Mouse (Mus musculus) kidney, postnatal 0 days (tissue): ENCODE measurements around the gene Ggcx. TPM values are rescaled to one million over a fixed set of nuclear protein-coding genes. Genes with fewer than 3 reads are reported as not detected.
"Not testable (repeated sequence)": the region's sequence is repeated elsewhere in the genome, so short reads cannot be mapped to it uniquely, and the experiment has no call there.

Experiments
- ATAC-seq: fragments of 200-750 bp; cut with Nextera tagmentation; replicated peaks from 2 replicates; pipeline ENCODE4 v1.8.0; 2017; ENCODE audit warnings: low read depth, moderate number of reproducible peaks, moderate TSS enrichment, moderate library complexity; ENCODE audit not compliant: low FRiP score
- DNase-seq: peaks from one replicate; pipeline ENCODE4 v3.0.0-alpha.2; 2016; ENCODE audit warnings: low spot score
- H3K27ac ChIP-seq: fragments of 300-500 bp; sonication (generic); 2 replicates; pipeline ENCODE4 v1.5.1; 2014; ENCODE audit warnings: mild to moderate bottlenecking
- H3K27me3 ChIP-seq: fragments of 300-500 bp; sonication (generic); 2 replicates; pipeline ENCODE4 v1.6.1; 2014; ENCODE audit warnings: low read length, mixed read lengths; ENCODE audit not compliant: insufficient read depth
- H3K36me3 ChIP-seq: fragments of 300-500 bp; sonication (generic); 2 replicates; pipeline ENCODE4 v1.6.1; 2014; ENCODE audit warnings: low read length, mixed read lengths; ENCODE audit not compliant: insufficient read depth
- H3K4me1 ChIP-seq: fragments of 300-500 bp; sonication (generic); replicated peaks from 2 replicates; pipeline ENCODE4 v1.6.1; 2014; ENCODE audit warnings: antibody characterized with exemption, low read length, mixed read lengths; ENCODE audit not compliant: insufficient read depth
- H3K4me2 ChIP-seq: fragments of 300-500 bp; sonication (generic); 2 replicates; pipeline ENCODE4 v1.6.1; 2014; ENCODE audit warnings: mild to moderate bottlenecking, low read length, moderate library complexity, mixed read lengths
- H3K4me3 ChIP-seq: fragments of 300-500 bp; sonication (generic); replicated peaks from 2 replicates; pipeline ENCODE4 v1.5.1; 2014; ENCODE audit warnings: low read depth, low read length
- H3K9ac ChIP-seq: fragments of 300-500 bp; sonication (generic); 2 replicates; pipeline ENCODE4 v1.6.1; 2014; ENCODE audit warnings: low read depth, low read length
- H3K9me3 ChIP-seq: fragments of 300-500 bp; sonication (generic); replicated peaks from 2 replicates; pipeline ENCODE4 v1.6.1; 2016; ENCODE audit warnings: low read length, inconsistent platforms, mixed read lengths
- CTCF ChIP-seq: IDR thresholded peaks from 2 replicates; pipeline ENCODE4 v1.5.1; 2016; ENCODE audit warnings: antibody characterized with exemption, low read depth, mild to moderate bottlenecking, moderate library complexity
- WGBS: fragments of 180-500 bp; shearing (Covaris S2); extraction: QIAGEN DNeasy Blood & Tissue Kit; methylation state at CpG from one replicate; pipeline ENCODE4 v1.1.7; 2014; 5-methylcytosine and 5-hydroxymethylcytosine counted together
- polyA plus RNA-seq: library from polyadenylated mRNA; unstranded; fragments of >200 nt; fragmentation: Nextera tagmentation; extraction: Ambion mirVana; gene quantifications from 2 replicates; pipeline ENCODE4 v1.2.1, GENCODE M21; 2015

Ggcx gene
- polyA plus RNA-seq, 1 experiment from 2014 or later: 19.1 TPM

- no peak overlapping the region for H3K4me2 ChIP-seq
- H3K27ac ChIP-seq: no peak overlapping the region
- no peaks in the 10 kb centered on the region for H3K9me3 ChIP-seq
- ATAC-seq (peak; percentile 44), DNase-seq (peak; percentile 79)
- no peak for TF ChIP-seq CTCF
- H3K4me3 ChIP-seq: no peak overlapping the region
- H3K9ac ChIP-seq: no peak overlapping the region
- 0 out of 2 replicates have a peak, but pooled peaks cover 6% of the 10 kb centered on the region for H3K4me1 ChIP-seq
- H3K36me3 ChIP-seq: no peaks in the 10 kb centered on the region
- WGBS: 36% methylated on average over 14 of the region's 14 CpGs
- H3K27me3 ChIP-seq: no peaks in the 10 kb centered on the region
Measured at GRCm38 (mm10) chr6:72473264-72474041, 59.3 kb downstream of the Ggcx start.

DNA sequence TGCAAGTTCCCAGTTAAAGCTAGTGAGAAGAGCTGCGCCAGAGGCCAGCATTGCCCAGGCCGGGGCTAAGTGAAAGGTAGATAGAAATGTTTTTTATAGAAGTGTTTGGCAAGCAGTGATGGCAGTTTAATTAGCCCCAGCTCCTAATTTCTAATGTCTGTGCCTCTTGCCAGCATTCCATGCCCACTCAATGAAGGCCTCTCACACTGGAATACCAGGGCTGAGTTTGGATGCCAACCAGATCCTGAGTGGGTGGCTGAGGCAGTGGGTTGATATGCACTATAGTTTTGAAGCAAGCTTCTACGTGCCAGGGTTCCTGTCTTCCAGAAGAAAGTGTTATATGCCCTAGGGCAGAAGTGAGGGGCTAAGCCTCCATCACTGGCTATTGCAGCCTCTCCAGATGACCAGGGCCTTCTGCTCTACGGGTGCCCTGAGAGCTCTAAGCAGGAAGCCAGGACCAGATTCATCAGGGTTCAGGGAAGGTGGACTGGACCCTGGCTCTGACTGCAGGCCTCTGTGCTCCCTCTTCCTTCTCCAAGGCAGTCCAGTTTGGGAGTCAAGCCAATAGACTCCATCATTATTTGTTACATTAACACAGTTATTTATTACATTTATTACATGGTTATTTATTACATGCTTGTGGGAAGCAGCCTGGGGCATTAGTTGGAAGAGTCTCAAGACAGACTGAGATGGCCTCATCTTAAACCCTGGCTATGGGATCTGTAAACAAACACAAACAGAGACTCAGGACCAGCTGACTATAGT lies 61.3 kb downstream of the Ggcx start:
- H3K36me3 ChIP-seq: no peaks in the 10 kb centered on the region
- H3K27me3 ChIP-seq: no peaks in the 10 kb centered on the region
- H3K4me1 ChIP-seq: 0 out of 2 replicates have a peak, but pooled peaks cover 6% of the 10 kb centered on the region
- no peaks in the 10 kb centered on the region for H3K9me3 ChIP-seq
- H3K9ac ChIP-seq: no peak overlapping the region
- 76% methylated on average over 4 of the region's 4 CpGs for WGBS
- no peak overlapping the region for H3K4me3 ChIP-seq
- DNase-seq (peak; percentile 55), ATAC-seq (peak; percentile 57; the same call in 1 of the 2 replicates)
- H3K4me2 ChIP-seq: no peak overlapping the region
- no peak for TF ChIP-seq CTCF
- no peak overlapping the region for H3K27ac ChIP-seq

DNA sequence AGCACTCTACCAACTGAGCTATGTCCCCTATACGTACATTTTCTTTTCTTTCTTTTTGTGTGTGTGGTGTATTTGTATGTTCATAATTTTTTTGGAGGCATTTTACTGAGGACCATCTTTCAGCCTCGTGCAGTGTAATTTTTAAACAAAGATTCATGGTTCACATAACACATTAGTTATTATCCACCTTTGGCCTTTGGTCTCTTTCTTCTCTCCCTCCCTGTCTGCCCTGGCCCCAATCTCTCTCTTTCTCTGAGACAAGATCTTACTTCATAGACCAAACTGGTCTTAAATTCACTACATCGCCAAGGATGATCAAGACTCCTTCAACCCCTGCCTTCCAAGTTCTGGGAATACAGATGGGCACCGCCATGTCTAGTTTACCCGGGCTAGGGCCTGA lies 62.7 kb downstream of the Ggcx start:
- no peak overlapping the region for H3K9ac ChIP-seq
- 0 out of 2 replicates have a peak, but pooled peaks cover 6% of the 10 kb centered on the region for H3K4me1 ChIP-seq
- no peaks in the 10 kb centered on the region for H3K27me3 ChIP-seq
- no peaks in the 10 kb centered on the region for H3K9me3 ChIP-seq
- ATAC-seq: no peak
- H3K4me3 ChIP-seq: no peak overlapping the region
- WGBS: 82% methylated on average over 5 of the region's 5 CpGs
- no peak for TF ChIP-seq CTCF
- H3K36me3 ChIP-seq: no peaks in the 10 kb centered on the region
- no peak overlapping the region for H3K4me2 ChIP-seq
- H3K27ac ChIP-seq: no peak overlapping the region
- DNase-seq: no peak

DNA sequence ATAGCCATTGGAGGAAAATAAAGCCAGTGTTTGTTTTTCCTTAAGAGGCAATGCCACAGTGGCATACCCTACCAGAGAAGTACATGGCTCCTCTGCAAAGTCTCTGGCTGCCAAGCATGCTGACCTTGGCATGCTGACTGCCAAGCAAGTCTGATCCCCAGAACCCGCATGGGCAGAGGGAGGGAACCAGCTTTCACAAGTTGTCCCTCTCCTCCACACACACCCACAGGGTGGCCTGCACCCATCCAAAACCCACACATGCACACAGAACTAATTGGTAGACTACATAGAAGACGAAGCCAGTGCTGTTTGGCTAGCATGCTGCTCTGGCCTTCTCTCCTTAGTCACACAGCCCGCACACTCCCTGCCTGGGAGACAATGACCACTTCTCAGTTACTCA lies 63.5 kb downstream of the Ggcx start:
- no peaks in the 10 kb centered on the region for H3K27me3 ChIP-seq
- no peaks in the 10 kb centered on the region for H3K36me3 ChIP-seq
- no peak overlapping the region for H3K27ac ChIP-seq
- no peak for TF ChIP-seq CTCF
- H3K9ac ChIP-seq: no peak overlapping the region
- no peaks in the 10 kb centered on the region for H3K9me3 ChIP-seq
- H3K4me3 ChIP-seq: no peak overlapping the region
- ATAC-seq (no peak), DNase-seq (no peak)
- 81% methylated on average over 3 of the region's 3 CpGs for WGBS
- H3K4me1 ChIP-seq: 0 out of 2 replicates have a peak, but pooled peaks cover 6% of the 10 kb centered on the region
- H3K4me2 ChIP-seq: no peak overlapping the region

- not testable (repeated sequence) for H3K4me3 ChIP-seq, H3K4me2 ChIP-seq, H3K36me3 ChIP-seq, H3K27me3 ChIP-seq, H3K9me3 ChIP-seq, ATAC-seq, DNase-seq, H3K4me1 ChIP-seq, H3K9ac ChIP-seq, H3K27ac ChIP-seq
- WGBS: 89% methylated on average over 3 of the region's 3 CpGs
Measured at GRCm38 (mm10) chr6:72478691-72479090, 64.6 kb downstream of the Ggcx start.

DNA sequence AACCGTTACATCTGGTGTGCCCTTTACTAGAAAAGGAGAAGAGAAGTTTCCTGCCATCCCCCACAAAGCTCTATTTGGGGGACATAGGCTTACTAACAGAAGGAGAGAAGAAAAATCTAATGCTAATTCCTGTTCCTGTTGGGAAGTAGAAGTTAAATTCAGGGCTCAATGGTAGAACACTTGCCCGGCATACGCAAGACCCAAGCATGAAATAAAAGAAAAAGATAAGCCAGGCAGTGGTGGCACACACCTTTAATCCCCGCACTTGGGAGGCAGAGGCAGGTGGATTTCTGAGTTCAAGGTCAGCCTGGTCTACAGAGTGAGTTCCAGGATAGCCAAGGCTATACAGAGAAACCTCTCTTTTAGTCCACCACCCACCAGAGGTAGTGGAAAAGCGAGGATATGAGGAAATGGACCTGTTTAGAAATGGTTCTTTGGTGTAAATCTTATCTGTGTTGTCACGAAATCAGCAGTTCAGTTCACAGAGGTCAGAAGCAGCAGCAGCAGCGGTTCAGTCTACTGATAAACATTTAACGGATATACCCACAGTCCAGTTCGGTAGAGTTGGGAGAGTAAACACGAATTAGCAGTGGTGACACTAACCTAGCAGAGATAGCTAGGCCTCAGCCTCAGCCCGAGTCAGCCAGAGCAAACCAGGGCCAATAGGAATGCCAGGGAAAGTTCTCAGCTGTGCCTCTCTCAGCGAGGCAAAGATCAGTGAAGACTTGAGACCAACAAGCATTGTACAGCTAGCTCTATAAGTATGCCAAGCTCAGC lies 65.7 kb downstream of the Ggcx start:
- H3K9me3 ChIP-seq: no peaks in the 10 kb centered on the region
- H3K36me3 ChIP-seq: no peaks in the 10 kb centered on the region
- no peaks in the 10 kb centered on the region for H3K27me3 ChIP-seq
- ATAC-seq: no peak
- no peak for DNase-seq
- H3K27ac ChIP-seq: no peak overlapping the region
- no peak for TF ChIP-seq CTCF
- no peak overlapping the region for H3K9ac ChIP-seq
- no peak overlapping the region for H3K4me3 ChIP-seq
- WGBS: 85% methylated on average over 12 of the region's 12 CpGs
- no peak overlapping the region for H3K4me2 ChIP-seq
- H3K4me1 ChIP-seq: no peaks in the 10 kb centered on the region
